Mouse (Mus musculus): ENCODE measurements around the gene Afmid. TPM values are rescaled to one million over a fixed set of nuclear protein-coding genes. Genes with fewer than 3 reads are reported as not detected.
"Not testable (repeated sequence)": the region's sequence is repeated elsewhere in the genome, so short reads cannot be mapped to it uniquely, and the experiment has no call there.

Gene Afmid
- total RNA-seq, 2 experiments from 2014 or later: 7.8 to 11.5 TPM

DNA sequence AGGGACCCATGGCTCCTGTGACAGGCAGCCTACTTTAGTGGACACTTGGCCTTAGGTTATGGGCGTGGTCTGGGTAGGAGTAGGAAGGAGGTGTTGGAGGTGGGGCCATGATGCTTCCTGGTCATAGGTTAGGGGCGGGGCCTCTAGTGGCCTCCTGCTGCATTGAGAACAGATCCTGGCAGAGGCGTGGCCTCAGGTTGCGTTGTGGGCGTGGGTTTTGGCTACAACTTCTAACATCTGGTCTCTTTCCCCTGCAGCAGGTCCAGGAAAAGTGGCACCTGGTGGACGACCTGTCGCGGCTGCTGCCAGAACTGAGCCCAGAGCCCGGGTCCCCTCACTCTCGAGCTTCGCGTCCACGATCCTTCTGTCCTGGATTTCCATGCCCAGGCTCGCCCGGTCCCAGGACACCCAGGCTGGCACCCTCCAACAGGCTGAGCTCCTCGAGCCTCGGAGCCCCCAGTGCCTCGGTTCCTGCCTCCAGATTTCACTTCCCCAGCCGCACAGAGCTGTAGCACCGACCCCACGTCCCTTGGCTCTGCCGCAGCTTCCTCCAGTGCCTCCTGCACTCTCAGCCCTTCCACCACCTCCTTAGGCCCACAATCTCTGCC, 33.3 kb upstream of the Afmid start:
- intact Hi-C loops (cut with DNase I): no loop called here
- DNase-seq: no peak

DNA sequence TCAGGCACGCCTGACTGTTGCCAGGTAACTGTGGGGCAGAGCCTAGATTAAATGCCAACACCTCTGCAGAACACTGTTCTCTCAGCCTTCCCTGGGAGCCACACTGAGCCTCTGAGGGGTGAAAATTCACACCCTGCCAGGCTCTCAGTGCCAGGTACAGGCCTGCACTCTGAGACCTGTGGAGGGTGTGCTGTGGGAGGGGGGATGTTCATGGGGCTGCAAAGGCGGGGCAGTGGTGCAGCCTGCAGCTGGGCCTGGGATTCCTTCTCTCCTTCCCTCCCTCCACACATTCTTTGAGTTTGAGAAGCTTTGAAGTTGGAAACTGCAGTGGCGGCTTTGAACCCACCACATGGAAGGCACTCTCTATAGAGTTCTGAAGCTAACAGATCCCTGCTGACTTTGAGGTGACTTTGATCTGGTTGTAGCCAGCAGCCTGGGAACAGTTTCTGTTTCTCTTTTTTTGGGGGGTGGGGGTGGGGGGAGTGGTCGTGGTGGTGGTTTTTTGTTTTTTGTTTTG, 31.6 kb upstream of the Afmid start:
- intact Hi-C loops (cut with DNase I): no loop called here
- no peak for DNase-seq

DNA sequence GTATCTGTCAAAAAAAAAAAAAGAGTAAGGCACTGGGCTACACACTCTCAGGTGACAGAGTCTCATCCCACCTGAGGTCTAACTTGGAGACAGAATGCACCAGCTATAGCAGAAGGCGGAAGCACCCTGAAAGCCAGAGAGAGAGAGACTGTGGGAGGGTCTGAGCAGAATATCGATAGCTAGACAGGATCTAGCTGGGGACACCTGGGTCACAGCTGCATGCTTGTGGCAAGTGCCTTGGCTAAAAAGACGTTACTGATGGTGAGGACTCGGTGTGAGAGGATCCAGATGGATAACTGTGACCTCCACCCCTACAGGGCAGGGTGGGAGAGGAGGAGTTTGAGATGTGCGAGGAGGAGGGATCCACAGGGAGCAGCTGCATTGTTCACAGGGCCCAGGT, 28.8 kb upstream of the Afmid start:
- no peak for DNase-seq
- intact Hi-C loops (cut with DNase I): no loop called here

DNA sequence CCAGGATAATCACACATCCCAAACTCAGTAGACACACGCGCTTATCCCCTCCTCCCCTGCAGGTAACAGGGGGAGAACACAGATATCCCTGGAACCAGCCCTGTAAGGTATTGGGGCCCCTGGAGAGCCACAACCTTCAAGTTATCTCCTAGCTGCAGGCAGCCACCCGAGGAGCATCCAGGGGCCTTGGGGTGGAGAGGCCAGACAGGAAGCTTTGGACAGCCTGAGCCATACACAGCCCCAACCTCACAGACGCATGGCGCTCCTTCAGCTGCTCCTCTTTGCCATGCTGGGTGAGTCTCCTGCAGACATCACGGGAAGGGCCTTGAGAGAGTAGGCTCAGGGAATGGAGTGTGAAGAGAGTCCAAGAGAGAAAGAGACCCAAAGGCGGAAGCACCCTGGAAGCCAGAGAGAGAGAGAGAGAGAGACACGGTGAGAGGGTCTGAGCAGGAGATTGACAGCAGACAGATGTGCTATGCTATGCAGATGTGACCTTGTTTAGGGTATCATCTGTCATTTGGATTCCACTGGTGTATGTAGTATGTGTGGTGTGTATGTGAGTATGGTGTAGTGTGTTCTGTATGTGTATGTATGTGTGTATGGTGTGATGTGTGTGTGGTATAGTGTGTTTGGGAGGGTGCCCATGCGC, 28.1 kb upstream of the Afmid start, which contains the start of gene 6030468B19Rik:
TSS of gene 6030468B19Rik (plus strand) at position 150 of the 649 bp plus-strand sequence.
- no peak for DNase-seq
- intact Hi-C loops (cut with DNase I): no loop called here

DNA sequence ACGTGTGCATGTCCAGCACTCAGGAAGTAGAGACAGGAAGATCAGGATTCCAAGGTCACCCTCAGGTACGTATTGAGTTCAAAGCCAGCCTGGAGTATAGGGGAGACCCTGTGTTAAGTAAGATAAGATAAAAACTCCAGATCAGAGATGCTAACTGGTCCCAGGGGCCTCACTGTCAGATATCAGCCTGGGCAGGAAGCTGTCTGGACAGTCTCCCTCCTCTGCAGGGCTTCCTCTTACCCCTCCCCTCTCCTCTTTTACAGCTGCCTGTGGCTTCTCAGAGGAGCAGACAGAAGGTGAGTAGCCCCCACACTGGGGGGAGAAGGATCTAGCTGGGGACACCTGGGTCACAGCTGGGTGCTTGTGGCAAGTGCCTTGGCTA, 27.6 kb upstream of the Afmid start:
- intact Hi-C loops (cut with DNase I): no loop called here
- DNase-seq: no peak

DNA sequence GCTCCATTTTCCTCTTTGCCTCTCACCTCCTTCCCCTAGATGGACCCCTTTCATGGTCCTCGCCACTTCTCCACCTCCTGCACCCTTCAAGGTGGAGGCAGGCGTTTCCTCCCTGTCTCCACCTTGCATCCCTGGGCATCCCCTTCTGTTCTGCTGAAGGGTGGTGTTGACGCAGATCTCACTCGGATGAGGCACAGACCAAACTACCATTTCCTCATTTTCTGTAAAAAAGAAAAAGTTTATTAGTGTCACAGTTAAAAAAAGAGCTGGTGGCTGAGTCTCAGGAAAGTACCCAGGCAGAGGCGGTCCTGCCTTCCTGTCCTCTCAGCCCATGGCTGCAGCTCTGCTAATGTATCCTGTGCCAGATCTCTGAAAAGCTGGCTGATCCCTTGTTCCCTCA, 26.6 kb upstream of the Afmid start:
- intact Hi-C loops (cut with DNase I): no loop called here
- DNase-seq: no peak

DNA sequence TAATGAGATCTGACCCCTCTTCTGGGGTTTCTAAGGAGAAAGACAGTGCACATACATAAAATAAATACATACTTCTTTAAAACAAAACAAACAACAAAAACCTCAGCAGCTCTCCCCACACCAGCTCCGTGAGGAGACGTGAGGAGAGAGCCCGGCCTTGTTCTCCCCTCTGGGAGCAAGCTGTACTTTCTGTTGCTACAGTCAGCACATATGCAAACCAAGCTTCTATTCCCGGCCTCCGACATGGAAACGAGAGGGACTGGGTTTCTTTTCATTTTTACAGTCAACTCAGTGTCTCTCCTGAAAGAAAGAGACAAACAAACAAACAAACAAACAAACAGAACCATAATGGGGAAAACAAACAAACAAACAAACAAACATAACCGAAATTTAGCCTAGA, 25.7 kb upstream of the Afmid start:
- no peak for DNase-seq
- intact Hi-C loops (cut with DNase I): no loop called here

DNA sequence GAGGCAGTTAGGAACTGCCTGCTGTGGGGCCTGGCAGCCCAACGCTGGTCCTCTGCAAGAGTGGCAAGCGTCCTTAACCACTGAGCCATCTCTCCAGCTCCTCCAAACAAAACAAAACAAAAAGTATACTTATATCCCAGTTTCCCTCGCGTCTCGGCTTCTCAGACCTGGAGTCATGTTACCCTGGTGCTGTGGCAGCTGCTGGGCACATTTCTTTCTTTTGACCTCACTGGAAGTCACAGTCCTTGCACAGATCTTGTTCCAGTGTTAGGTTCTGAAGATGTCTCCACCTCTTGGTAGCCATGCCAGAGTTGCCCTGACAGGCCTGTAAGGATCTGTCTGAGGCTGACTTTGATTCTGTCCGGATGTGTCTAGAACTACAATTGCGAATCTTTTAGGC, 24.1 kb upstream of the Afmid start:
- intact Hi-C loops (cut with DNase I): no loop called here
- no peak for DNase-seq

DNA sequence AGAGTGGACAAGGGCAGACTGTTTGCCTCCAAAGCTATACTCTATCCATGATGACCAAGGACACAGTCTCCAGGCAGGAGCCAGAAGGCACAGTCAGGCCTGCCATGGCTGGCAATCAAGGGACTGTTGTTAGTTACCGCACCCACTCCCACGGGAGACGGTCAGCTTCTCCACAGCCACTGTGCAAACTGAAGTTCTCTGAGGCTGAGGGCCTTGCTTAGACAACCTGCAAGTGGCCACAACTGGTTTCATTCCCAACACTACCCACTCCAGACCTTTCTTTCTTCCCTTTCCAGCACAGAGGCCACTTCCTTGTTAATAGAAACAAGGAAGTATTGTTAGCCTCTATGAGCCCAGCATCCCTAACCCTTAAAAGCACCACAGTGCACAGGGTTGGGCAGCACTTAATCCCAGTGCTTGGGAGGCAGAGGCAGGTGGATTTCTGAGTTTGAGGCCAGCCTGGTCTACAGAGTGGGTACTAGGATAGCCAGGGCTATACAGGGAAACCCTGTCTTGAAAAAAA, 22.5 kb upstream of the Afmid start:
- DNase-seq: no peak
- intact Hi-C loops (cut with DNase I): no loop called here

DNA sequence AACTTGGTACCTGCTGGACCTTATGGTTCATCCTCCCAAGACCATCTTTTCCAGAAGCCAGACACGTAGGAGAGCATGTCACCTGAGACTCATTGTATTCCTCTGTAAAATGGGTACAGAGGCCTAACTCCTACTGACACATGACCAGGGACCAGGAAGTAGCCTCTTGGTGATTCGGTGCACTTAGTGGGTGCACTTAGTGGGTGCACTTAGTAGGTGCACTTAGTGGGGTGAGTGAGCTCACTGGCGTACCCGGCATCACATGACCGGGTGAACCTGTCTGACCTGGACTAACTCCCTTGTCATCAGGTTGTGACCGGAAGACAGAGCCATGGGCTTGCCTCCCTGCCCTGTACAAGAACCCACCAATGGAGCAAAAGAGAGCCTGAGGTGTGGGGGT, 18.9 kb upstream of the Afmid start:
- intact Hi-C loops (cut with DNase I): no loop called here

DNA sequence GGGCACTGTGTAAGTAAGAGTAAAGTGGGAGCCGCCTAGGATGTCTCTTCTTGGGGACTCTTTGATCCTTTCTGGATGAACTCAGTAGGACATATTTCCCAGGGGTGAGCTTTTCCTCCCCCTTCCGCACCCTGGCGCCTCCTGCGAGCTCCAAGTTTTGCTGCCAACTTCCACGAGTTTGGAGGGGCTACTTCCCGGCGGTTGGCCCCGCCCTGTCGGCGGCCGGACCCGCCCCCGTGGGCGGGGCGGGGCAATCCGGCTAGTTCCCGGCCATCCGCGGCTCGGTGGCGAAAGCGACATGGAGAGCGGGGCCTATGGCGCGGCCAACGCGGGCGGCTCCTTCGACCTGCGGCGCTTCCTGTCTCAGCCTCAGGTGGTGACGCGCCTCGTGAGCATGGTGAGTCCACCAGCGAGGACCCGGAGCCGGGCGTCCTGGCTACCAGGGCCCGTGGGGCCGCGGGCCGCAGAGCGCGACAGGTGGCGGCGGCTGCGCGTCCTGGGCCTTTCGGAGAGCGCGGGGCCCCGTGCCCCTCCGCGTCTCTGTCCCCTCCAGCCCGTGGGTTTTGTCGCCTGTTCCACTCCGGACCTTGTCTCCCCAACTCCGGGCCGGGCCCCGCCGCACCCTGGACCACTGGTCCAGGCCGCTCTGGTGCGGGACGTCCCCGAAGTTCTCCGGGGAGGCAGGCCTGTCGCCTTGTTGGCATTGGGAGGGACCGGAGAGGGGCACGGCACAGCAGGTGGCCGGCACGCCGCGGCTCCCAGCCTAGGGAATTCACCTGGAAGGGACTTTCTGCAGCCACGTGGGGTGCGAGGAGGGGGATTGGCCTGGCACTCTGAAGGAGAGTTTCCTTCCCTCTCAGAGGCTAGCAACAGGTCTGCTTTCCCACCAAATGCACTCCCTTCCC, 16.1 kb upstream of the Afmid start, which contains the start of the genes Gm20708 and Syngr2:
TSS of gene Gm20708 (plus strand) at position 262 of the 905 bp plus-strand sequence.
TSS of gene Syngr2 (plus strand) at position 262 of the 905 bp plus-strand sequence.
- DNase-seq: peak; percentile 58
- intact Hi-C loops (cut with DNase I): no loop called here

More for the DNA sequence above, 18.9 kb upstream of the Afmid start:
- DNase-seq: no peak

DNA sequence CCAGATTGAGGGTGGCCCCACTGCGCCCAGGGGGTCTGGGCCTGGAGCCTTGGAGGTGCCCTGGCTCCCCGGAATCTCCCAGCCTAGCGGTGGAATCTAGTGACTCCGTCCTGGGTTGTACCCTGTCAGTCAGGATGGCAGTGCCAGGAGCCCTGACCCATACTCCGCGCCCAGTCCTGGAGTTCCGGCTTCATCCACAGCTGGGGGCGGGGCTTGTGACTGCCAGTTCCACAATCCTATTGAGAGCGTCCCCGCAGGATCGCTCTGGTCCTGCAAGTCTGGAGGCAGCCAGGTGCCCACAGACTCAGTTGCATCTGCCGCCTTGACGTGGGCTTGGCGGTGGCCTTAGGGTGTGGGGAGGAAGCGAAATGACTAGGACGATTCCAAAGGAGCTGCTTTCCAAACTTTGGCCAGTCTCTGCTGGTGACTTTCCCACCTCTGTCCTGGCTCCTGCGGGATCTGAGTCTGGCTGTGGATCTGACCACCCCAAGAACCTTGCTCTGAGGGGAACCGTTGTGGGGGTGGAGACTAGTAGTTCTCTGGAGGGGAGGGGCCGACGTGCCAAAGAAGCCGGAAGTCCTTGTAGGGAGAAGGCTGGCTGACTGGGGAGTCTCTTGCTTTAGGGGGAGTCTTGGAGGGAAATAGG, 15.2 kb upstream of the Afmid start:
- DNase-seq: peak; percentile 82
- intact Hi-C loops (cut with DNase I): no loop called here

DNA sequence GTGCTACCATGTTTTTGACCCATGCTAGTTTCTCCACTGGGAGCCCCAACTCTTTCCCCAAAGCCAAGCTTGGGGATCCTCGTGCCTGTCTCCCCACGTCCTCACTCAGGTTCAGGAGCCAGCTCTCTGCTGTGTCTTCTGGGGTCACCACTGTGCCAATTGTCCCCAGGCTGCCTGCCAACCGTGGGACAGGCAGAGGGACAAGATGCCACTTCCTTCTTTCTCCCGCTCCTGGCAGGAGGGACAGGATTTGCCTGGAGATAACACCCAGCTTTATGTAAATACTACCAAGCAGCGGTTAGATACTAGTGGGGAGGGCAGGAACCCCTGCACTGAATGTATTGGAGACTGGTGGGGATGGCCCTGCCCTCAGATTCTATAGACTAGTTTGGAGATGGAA, 11.9 kb upstream of the Afmid start:
- intact Hi-C loops (cut with DNase I): no loop called here
- no peak for DNase-seq

DNA sequence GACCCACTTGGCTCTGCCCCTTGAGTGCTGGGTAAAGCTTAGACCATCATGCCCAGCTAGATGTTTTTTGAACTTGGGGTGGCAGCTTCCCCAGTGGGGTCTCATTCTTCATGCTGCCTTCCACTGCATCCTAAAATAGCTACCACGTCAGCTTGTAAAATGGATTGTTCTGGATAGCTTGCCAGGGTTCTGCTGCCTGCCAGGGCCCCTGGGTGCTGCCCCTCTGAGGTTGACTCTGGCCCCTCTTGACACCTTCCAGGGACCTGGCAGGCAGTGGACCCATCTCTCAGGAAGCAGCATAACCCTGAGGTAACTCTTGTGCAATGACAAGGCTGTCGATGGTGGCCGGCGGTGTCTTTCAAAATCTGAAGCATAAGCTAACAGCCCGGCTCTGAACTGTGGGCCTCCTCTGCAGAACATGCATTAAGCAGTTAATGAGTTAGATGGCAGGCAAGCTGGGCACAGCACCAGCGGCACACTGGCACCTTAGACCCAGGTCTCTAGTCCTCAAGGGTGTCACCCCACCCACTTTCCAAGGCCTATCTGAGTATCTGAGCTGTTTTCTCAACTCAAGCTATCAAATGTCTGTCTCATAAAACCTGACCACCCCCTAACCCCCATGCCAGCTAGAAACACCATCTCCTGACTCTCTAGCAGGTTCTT, 10.9 kb upstream of the Afmid start:
- DNase-seq: no peak
- intact Hi-C loops (cut with DNase I): no loop called here

DNA sequence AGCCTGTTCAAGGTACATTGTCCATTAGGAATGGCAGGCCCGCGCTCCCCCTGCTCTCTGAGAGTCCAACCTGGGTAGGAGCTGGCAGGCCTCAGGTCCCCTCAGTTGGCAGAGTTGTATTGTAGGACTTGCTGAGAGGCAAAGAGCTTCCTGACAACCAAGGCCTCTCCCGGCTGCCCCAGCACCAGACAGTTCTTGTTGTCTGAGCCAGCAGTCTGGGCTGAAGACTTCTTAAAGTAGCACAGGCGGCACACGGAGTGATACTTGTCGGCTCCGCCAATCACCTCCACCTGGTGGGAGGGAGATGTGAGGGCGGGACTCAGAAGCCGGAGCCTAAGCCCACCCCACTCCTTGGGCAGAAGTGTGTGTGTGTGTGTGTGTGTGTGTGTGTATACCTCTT, 9.9 kb upstream of the Afmid start:
- DNase-seq: not testable (repeated sequence)

DNA sequence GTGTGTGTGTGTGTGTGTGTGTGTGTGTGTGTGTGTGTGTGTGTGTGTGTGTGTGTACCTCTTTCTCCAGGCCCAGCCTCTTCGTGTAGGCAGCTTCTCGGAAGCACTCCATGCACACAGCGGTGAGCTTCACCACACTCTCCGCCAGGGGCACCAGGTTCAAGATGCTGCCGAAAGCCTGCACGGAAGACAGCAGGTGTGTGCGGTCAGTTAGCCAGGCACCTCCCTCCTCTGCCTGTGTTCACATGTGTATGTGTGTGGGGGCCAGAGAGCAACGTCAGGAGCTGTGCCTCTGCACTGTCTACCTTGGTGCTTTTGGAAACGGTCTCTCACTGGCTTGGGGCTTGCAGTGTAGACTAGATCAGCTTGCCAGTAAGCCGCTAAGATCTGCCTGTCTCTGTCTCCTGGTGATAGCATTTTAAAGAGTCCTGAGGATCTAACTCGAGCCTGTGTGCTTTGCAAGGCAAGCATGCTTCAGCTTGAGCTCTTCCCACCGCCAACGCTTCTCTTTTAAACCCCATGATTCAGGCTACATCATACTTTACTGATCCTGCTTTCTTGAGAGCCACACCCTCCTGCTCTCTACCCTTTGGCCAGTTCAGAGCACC, 9.2 kb upstream of the Afmid start:
- intact Hi-C loops (cut with DNase I): no loop called here
- no peak for DNase-seq

More for the DNA sequence above, 9.9 kb upstream of the Afmid start:
- intact Hi-C loops (cut with DNase I): not testable (repeated sequence)

DNA sequence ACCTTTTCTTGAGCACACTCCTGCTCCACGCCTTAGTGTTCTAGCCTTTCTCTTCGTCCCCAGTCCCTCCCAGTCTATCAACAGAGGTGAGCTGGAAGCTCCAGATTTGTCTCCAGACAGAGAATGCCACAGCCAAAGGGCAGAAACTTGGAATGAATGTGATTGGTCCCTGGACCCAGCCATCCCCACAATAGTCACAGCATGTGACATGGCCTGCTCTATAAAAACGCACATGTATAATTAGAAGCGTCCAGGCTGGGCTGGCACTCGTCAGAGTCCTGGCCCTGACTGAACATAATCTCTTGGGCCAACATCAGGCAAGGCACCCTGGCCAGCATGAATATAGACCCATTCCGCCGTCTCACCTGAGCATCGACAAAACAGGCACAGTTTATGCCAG, 6.6 kb upstream of the Afmid start:
- intact Hi-C loops (cut with DNase I): no loop called here
- DNase-seq: no peak

DNA sequence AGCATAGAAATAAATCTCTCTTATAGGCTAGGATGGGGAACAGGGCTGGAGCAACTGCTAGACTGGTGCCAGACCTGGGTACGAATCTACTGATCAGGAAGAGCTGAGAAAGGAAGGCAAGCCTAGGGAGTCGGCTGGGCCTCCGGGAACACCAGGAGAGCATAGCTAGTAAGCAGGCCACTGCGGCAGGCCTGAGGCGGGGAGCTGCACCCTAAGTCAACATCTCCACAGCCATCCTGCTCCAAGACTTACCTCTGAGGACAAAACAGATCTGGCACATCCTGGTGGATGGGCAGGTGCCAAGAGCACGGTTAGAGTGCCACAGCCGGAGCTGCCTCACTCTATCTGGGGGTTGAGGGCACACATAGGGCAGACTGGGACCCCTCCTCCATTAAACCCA, 5.6 kb upstream of the Afmid start:
- DNase-seq: no peak
- intact Hi-C loops (cut with DNase I): loop anchor here (10.0 kb wide), 3 partner anchors 115 to 745 kb away; no protein-coding TSS in a partner anchor

DNA sequence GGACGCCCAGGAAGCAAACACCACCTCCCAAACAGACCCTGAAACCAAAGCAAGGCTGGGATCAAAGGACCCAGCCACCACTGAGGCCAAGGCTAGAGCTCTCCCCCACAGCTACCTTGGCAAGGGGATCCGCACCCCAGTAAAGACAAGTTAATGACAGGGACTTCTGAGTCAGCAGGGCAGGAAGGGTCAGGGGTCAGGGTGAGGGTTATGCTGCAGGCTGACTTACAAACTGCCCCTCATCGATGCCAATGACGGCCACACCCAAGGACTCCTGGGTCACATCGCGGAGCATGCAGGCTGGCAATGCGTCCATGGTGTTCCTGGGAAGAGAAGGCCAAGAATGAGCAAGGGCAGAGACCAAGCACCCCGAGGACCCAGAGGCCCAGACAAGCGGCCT, 3.9 kb upstream of the Afmid start:
- DNase-seq: no peak
- intact Hi-C loops (cut with DNase I): loop anchor here (10.0 kb wide), 3 partner anchors 117 to 747 kb away; no protein-coding TSS in a partner anchor

All from left cerebral cortex, postnatal 4 days (tissue).